Mouse (Mus musculus): ENCODE data around the gene Pgm2.

GRCm38 (mm10) chr5:64131550-64131949, 38.8 kb downstream of the Pgm2 start:
- TF ChIP-seq CTCF (IDR thresholded peaks at IDR 0.05; ENCODE audit: low read depth): no peak
- TF ChIP-seq EP300 (IDR thresholded peaks at IDR 0.05; ENCODE audit: low read depth): no peak

Measured in heart, postnatal 0 days (tissue).